Mouse (Mus musculus): ENCODE data around the gene Tbc1d19.

Tbc1d19 gene

GRCm38 (mm10) chr5:53809115-53809991 lies at the start of gene Tbc1d19:
Gene Tbc1d19 (plus strand): TSS chr5:53809606.
- peak; percentile 90 to 91 for DNase-seq

- DNase-seq = no peak
These were observed 49.5 kb upstream of the Tbc1d19 start for GRCm38 (mm10) chr5:53759912-53760311.

GRCm38 (mm10) chr5:53760914-53761313 lies 48.5 kb upstream of the Tbc1d19 start:
- no peak for DNase-seq

- no peak for DNase-seq
These were observed 48.1 kb upstream of the Tbc1d19 start for GRCm38 (mm10) chr5:53761346-53761745.

- DNase-seq = no peak
These were observed 24.4 kb upstream of the Tbc1d19 start for GRCm38 (mm10) chr5:53784818-53785520.

- DNase-seq = no peak
These were observed 8.0 kb upstream of the Tbc1d19 start for GRCm38 (mm10) chr5:53801379-53801778.

- DNase-seq = no peak
These were observed 10.3 kb downstream of the Tbc1d19 start for GRCm38 (mm10) chr5:53819711-53820110.

GRCm38 (mm10) chr5:53825886-53826285 lies 16.5 kb downstream of the Tbc1d19 start:
- no peak for DNase-seq

GRCm38 (mm10) chr5:53834489-53834888 lies 25.1 kb downstream of the Tbc1d19 start:
- no peak for DNase-seq

GRCm38 (mm10) chr5:53841256-53841655 lies 31.9 kb downstream of the Tbc1d19 start:
- no peak for DNase-seq

- DNase-seq = no peak
These were observed 39.0 kb downstream of the Tbc1d19 start for GRCm38 (mm10) chr5:53848294-53848942.

- DNase-seq = no peak
These were observed 43.2 kb downstream of the Tbc1d19 start for GRCm38 (mm10) chr5:53852574-53852973.

- no peak for DNase-seq
These were observed 45.2 kb downstream of the Tbc1d19 start for GRCm38 (mm10) chr5:53854561-53854960.

GRCm38 (mm10) chr5:53856011-53856410 lies 46.6 kb downstream of the Tbc1d19 start:
- DNase-seq = no peak

- DNase-seq = no peak
These were observed 55.7 kb downstream of the Tbc1d19 start for GRCm38 (mm10) chr5:53865146-53865545.

GRCm38 (mm10) chr5:53865991-53866390 lies 56.6 kb downstream of the Tbc1d19 start:
- DNase-seq = no peak

- DNase-seq = peak; percentile 82 to 84
These were observed 62.4 kb downstream of the Tbc1d19 start for GRCm38 (mm10) chr5:53871665-53872312.

GRCm38 (mm10) chr5:53874966-53875365 lies 65.6 kb downstream of the Tbc1d19 start:
- DNase-seq = no peak

GRCm38 (mm10) chr5:53880724-53881123 lies 71.3 kb downstream of the Tbc1d19 start:
- DNase-seq = no peak

GRCm38 (mm10) chr5:53881381-53881990 lies 72.1 kb downstream of the Tbc1d19 start:
- DNase-seq = no peak

- no peak for DNase-seq
These were observed 92.0 kb downstream of the Tbc1d19 start for GRCm38 (mm10) chr5:53901406-53901805.

GRCm38 (mm10) chr5:53902757-53903156 lies 93.4 kb downstream of the Tbc1d19 start:
- DNase-seq = no peak

All from cerebellum, postnatal 14 days (tissue).